Mouse (Mus musculus): ENCODE data around the gene Lsamp.

Lsamp gene

GRCm38 (mm10) chr16:41542641-41543040 is 1558.5 kb downstream of the Lsamp start:
- DNase-seq (ENCODE audit: low spot score in 2 of 2): no peak

GRCm38 (mm10) chr16:41551164-41551563 is 1567.0 kb downstream of the Lsamp start:
- DNase-seq (ENCODE audit: low spot score in 2 of 2): no peak

- no peak for DNase-seq (ENCODE audit: low spot score in 2 of 2)
Measured at GRCm38 (mm10) chr16:41551851-41552262, 1567.7 kb downstream of the Lsamp start.

GRCm38 (mm10) chr16:41557104-41557503 is 1572.9 kb downstream of the Lsamp start:
- no peak for DNase-seq (ENCODE audit: low spot score in 2 of 2)

- DNase-seq (ENCODE audit: low spot score in 2 of 2): no peak
Measured at GRCm38 (mm10) chr16:41565233-41565632, 1581.1 kb downstream of the Lsamp start.

GRCm38 (mm10) chr16:41588675-41589301 is 1604.6 kb downstream of the Lsamp start:
- peak in 1 of 2 experiments; percentile 22 for DNase-seq (ENCODE audit: low spot score in 2 of 2)

GRCm38 (mm10) chr16:41612229-41612628 is 1628.1 kb downstream of the Lsamp start:
- no peak for DNase-seq (ENCODE audit: low spot score in 2 of 2)

GRCm38 (mm10) chr16:41623871-41624270 is 1639.7 kb downstream of the Lsamp start:
- DNase-seq (ENCODE audit: low spot score in 2 of 2): no peak

GRCm38 (mm10) chr16:41633898-41634297 is 1649.7 kb downstream of the Lsamp start:
- no peak for DNase-seq (ENCODE audit: low spot score in 2 of 2)

GRCm38 (mm10) chr16:41640876-41641275 is 1656.7 kb downstream of the Lsamp start:
- no peak for DNase-seq (ENCODE audit: low spot score in 2 of 2)

GRCm38 (mm10) chr16:41653261-41653660 is 1669.1 kb downstream of the Lsamp start:
- DNase-seq (ENCODE audit: low spot score in 2 of 2): no peak

GRCm38 (mm10) chr16:41674316-41675038 is 1690.3 kb downstream of the Lsamp start:
- DNase-seq (ENCODE audit: low spot score in 2 of 2): no peak

GRCm38 (mm10) chr16:41675774-41676173 is 1691.6 kb downstream of the Lsamp start:
- DNase-seq (ENCODE audit: low spot score in 2 of 2): peak in 1 of 2 experiments; percentile 61

- no peak for DNase-seq (ENCODE audit: low spot score in 2 of 2)
Measured at GRCm38 (mm10) chr16:41692435-41692834, 1708.3 kb downstream of the Lsamp start.

GRCm38 (mm10) chr16:41701790-41702428 is 1717.7 kb downstream of the Lsamp start:
- no peak for DNase-seq (ENCODE audit: low spot score in 2 of 2)

GRCm38 (mm10) chr16:41728900-41729585 is 1744.9 kb downstream of the Lsamp start:
- peak; percentile 55 to 81 for DNase-seq (ENCODE audit: low spot score in 2 of 2)

- DNase-seq (ENCODE audit: low spot score in 2 of 2): no peak
Measured at GRCm38 (mm10) chr16:41729911-41730310, 1745.8 kb downstream of the Lsamp start.

GRCm38 (mm10) chr16:41745037-41745436 is 1760.9 kb downstream of the Lsamp start:
- peak; percentile 52 to 66 for DNase-seq (ENCODE audit: low spot score in 2 of 2)

- peak in 1 of 2 experiments; percentile 73 for DNase-seq (ENCODE audit: low spot score in 2 of 2)
Measured at GRCm38 (mm10) chr16:41746235-41746911, 1762.2 kb downstream of the Lsamp start.

GRCm38 (mm10) chr16:41747874-41748273 is 1763.7 kb downstream of the Lsamp start:
- no peak for DNase-seq (ENCODE audit: low spot score in 2 of 2)

- DNase-seq (ENCODE audit: low spot score in 2 of 2): no peak
Measured at GRCm38 (mm10) chr16:41748759-41749158, 1764.6 kb downstream of the Lsamp start.

- DNase-seq (ENCODE audit: low spot score in 2 of 2): peak in 1 of 2 experiments; percentile 51
Measured at GRCm38 (mm10) chr16:41764285-41764684, 1780.1 kb downstream of the Lsamp start.

Data from frontal cortex, postnatal 36 days (tissue).